Mouse (Mus musculus) spleen, adult 18-20 months (tissue): ENCODE results near the gene Coro7.
"Not testable (repeated sequence)": the region's sequence is repeated elsewhere in the genome, so short reads cannot be mapped to it uniquely, and the experiment has no call there.

Experiments used
- DNase-seq, 2 experiments: peaks; one replicate each; pipeline ENCODE4 v3.0.0; 2022; ENCODE audit warnings: mixed read lengths in 2 of 2

Coro7 gene

GRCm38 (mm10) chr16:4593971-4594813, 85.4 kb downstream of the Coro7 start, which contains the start of gene Glis2:
Gene Glis2 (plus strand): TSS chr16:4594713.
- DNase-seq = peak in 1 of 2 experiments; percentile 26

GRCm38 (mm10) chr16:4592909-4593875, 86.4 kb downstream of the Coro7 start:
- DNase-seq = peak in 1 of 2 experiments; percentile 57

- DNase-seq = no peak
Measured at GRCm38 (mm10) chr16:4590236-4590635, 89.3 kb downstream of the Coro7 start.

GRCm38 (mm10) chr16:4587516-4588210, 91.9 kb downstream of the Coro7 start:
- DNase-seq = no peak

- DNase-seq = peak; percentile 96
Measured at GRCm38 (mm10) chr16:4586531-4587123, 93.0 kb downstream of the Coro7 start.

- no peak for DNase-seq
Measured at GRCm38 (mm10) chr16:4585642-4586530, 93.7 kb downstream of the Coro7 start.

GRCm38 (mm10) chr16:4584438-4584837, 95.1 kb downstream of the Coro7 start:
- no peak for DNase-seq

GRCm38 (mm10) chr16:4583807-4584206, 95.8 kb downstream of the Coro7 start:
- peak in 1 of 2 experiments; percentile 32 for DNase-seq

- not testable (repeated sequence) for DNase-seq
Measured at GRCm38 (mm10) chr16:4581179-4581578, 98.4 kb downstream of the Coro7 start.

GRCm38 (mm10) chr16:4578630-4579029, 100.9 kb downstream of the Coro7 start:
- no peak for DNase-seq

- no peak for DNase-seq
Measured at GRCm38 (mm10) chr16:4576873-4577272, 102.7 kb downstream of the Coro7 start.
